Mouse (Mus musculus): Measurements from ENCODE around the gene Necab2. TPM values are rescaled to one million over a fixed set of nuclear protein-coding genes. Genes with fewer than 3 reads are reported as not detected.
A peak's percentile ranks its signal among the peaks of the same experiment; 100 is the strongest.

Gene Necab2
- total RNA-seq, 1 experiment from 2014 or later, result not detected

DNA sequence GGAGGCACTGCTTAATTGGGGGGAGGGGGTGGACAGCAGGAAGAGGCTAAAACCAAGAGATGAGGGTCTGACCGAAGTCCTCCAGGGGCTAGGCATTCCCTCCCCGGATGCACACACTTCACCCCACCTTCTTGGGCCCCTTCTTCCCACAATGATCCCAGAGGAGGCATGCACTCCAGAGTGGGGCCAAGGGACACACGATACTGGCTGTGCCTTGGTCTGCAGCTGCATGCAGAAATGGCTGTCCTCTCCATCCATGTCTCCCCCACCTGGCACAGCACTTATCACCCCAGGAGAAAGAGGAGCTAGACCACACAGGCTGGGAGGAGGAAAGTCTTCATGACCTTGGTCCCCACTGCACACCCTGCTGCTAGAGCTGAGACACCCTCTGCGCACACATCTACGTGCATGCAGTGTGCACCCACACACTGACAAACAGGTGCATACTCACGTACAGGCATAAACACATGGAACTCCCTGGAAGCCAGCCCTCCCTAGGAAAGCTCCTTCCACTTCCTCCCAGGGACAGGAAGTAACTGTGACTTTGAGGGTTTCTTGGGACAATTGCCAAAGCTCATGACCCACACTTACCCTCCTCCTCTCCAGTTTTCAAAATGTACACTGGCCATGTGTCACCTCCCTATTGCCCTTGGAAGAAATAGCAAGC lies 20.3 kb upstream of the Necab2 start:
- no peak for ATAC-seq (ENCODE audit: extremely low read depth, insufficient number of reproducible peaks, low FRiP score, poor library complexity, severe bottlenecking)

DNA sequence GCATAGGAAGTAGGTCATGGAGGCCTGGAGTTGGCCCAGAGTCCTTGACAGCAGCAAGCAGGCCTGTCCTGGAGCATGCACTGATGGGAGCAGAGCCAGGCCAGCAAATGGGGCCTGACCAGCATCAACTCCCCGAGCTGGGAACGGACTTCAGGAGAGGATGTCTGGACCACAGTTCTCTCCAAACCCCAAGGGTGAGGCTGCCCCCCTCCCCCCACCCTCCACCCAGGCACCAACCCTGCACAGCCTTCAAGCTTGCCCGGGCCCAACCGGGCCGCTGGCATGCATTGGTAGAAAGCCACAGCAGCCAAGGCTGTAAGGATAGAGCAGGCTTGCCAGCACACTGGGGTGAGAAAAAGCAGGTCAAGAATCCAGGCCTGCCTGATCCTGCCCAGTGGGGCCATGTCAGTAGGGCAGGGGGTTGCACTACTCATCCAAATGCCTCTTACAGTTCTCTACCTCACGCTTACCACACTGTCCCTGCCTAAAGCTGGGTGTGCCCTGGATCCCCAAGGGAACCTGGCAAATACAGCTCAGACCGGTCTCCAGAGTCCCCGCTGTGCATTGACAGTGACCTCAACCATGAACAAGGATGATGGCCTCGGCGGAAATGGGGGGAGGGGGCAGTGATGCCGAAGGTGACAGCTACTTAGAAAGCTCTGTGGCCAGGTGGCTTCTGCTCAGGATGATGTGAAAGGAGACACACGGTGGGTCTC lies 18.7 kb upstream of the Necab2 start:
- ATAC-seq (ENCODE audit: extremely low read depth, insufficient number of reproducible peaks, low FRiP score, poor library complexity, severe bottlenecking), result 0 out of 2 replicates have a peak, but pooled peaks have one; percentile 4

DNA sequence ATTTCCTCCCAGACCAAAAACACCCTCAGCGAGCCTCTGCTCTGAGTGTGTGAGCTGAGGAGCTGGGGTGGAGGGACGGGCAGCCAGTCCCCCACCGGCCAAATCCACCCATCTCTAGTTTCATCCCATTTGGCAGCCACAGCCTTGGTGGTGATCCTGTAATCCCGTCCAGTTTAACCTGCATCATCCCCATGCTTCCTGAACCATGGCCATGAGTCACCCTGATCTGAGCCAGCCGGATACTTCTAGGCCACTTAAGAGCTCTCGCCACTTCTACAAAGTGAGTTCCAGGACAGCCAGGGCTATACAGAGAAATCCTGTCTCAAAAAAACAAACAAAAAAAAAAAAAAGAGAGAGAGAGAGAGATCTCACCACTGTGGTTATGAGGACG lies 18.2 kb upstream of the Necab2 start:
- no peak for ATAC-seq (ENCODE audit: extremely low read depth, insufficient number of reproducible peaks, low FRiP score, poor library complexity, severe bottlenecking)

DNA sequence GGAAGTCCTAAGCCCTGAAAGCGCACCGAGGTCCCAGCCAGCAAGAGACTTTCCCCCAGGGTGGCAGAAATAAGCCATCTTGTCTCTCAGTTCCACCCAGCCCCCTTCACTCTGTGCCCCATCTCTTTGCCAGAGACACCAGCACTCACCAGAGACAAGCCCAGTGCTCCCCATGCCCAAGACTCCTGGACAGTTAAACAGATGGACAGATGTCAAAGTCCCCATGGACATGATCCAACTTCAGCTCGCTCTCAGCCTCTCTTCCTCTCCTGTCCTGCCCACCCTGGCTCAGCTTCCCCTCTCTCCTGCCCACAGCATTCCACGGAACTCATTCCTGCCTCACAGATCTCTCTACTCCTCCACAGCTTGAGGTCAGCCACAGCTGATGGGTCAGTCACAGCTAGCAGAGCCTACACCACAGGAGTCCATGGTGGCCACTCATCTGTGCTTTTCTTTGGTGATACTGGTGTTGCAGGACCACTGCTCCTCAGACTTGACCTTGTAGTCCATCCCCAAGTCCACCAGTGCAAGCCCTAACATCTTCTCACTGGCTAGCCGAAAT lies 17.7 kb upstream of the Necab2 start:
- ATAC-seq (ENCODE audit: extremely low read depth, insufficient number of reproducible peaks, low FRiP score, poor library complexity, severe bottlenecking), result no peak

GRCm38 (mm10) chr8:119429552-119429951 lies 17.0 kb upstream of the Necab2 start:
- ATAC-seq (ENCODE audit: extremely low read depth, insufficient number of reproducible peaks, low FRiP score, poor library complexity, severe bottlenecking), result no peak

DNA sequence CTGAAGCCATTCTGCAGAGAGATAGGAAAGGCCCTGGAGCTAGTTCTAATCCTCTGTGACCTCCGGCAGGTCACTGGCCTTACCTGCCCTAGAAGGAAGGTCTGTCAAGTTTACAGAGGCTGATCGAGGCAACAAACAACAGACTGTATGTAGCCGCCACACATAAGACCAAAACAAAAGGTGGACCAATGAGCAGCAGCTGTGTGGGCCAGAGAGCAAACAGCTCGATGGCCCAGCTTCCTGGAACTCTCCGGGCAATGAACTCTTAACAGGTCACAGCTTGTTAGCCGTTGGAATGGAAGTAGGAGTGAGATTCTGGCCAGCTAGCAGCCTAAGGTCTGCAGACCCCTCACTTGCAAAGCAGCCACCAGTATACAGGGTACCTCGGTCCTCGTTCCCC lies 16.3 kb upstream of the Necab2 start:
- no peak for ATAC-seq (ENCODE audit: extremely low read depth, insufficient number of reproducible peaks, low FRiP score, poor library complexity, severe bottlenecking)

DNA sequence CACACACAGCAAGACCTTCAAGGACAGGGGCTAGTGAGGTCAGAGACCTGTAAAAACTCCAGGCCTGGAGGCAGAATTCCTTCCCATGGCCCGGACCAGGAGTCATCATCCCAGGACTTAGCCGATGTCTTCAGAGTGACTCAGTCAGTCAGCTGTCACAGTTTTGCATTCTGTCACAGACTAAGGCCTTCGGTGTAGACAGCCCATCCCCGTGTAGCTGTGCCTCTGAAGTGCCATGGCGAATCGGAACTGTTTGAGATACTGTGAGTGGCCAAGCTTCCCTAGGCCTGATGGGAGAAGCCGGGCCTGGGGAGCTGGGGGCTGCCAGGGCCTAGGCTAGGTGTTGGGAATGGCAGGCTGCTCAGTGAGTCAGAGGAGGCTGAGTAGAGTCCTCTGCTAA lies 15.8 kb upstream of the Necab2 start:
- ATAC-seq (ENCODE audit: extremely low read depth, insufficient number of reproducible peaks, low FRiP score, poor library complexity, severe bottlenecking), result no peak

- ATAC-seq (ENCODE audit: extremely low read depth, insufficient number of reproducible peaks, low FRiP score, poor library complexity, severe bottlenecking), result no peak
Observed at GRCm38 (mm10) chr8:119432372-119432771, 14.1 kb upstream of the Necab2 start.

- ATAC-seq (ENCODE audit: extremely low read depth, insufficient number of reproducible peaks, low FRiP score, poor library complexity, severe bottlenecking), result no peak
Observed at GRCm38 (mm10) chr8:119433582-119434174, 12.8 kb upstream of the Necab2 start, which contains the start of gene Osgin1. Gene Osgin1 (plus strand): TSS chr8:119434124.

- ATAC-seq (ENCODE audit: extremely low read depth, insufficient number of reproducible peaks, low FRiP score, poor library complexity, severe bottlenecking), result no peak
Observed at GRCm38 (mm10) chr8:119434569-119434968, 11.9 kb upstream of the Necab2 start.

- ATAC-seq (ENCODE audit: extremely low read depth, insufficient number of reproducible peaks, low FRiP score, poor library complexity, severe bottlenecking), result no peak
Observed at GRCm38 (mm10) chr8:119435527-119435926, 11.0 kb upstream of the Necab2 start.

DNA sequence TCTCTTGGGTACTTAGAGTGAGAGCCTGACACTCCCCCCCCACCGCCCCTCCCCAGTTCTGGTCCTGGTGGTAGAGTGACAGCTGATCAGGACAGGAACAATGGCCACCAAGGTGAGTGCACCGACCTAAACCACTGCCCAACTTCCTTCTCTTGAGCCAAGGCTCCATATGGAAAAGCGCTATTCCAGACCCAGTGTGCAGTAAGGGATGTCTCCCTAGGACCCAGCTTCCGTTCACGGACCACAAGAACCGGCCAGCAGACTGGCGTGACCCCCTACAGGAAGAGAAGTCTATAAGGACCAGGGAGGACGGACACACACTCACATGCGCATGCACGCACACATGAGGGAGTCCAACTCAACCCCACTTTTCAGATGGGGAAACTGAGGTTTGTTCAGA lies 10.2 kb upstream of the Necab2 start:
- no peak for ATAC-seq (ENCODE audit: extremely low read depth, insufficient number of reproducible peaks, low FRiP score, poor library complexity, severe bottlenecking)

DNA sequence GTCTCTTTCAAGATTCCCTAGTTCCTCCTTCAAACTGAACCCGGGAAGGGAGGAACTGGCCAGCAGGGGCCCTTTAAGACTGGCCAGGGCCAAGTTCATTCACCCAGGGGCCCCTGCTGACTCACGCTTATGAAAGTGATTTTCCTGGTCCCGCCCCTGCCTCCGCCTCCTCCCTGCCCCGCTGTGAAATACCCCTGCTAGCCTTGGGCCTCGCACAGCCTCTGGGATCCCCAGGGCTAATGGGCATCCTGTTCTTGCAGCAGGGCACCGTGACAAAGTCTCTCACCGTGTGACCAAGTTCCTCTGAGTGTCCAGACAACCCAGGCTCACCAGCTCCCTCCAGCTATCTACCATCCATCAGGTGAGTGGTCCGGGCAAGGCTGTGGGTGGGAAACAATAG lies 9.6 kb upstream of the Necab2 start:
- ATAC-seq (ENCODE audit: extremely low read depth, insufficient number of reproducible peaks, low FRiP score, poor library complexity, severe bottlenecking), result peak; percentile 73

- ATAC-seq (ENCODE audit: extremely low read depth, insufficient number of reproducible peaks, low FRiP score, poor library complexity, severe bottlenecking), result peak; percentile 21; the same call in 1 of the 2 replicates
Observed at GRCm38 (mm10) chr8:119437506-119437905, 9.0 kb upstream of the Necab2 start.

DNA sequence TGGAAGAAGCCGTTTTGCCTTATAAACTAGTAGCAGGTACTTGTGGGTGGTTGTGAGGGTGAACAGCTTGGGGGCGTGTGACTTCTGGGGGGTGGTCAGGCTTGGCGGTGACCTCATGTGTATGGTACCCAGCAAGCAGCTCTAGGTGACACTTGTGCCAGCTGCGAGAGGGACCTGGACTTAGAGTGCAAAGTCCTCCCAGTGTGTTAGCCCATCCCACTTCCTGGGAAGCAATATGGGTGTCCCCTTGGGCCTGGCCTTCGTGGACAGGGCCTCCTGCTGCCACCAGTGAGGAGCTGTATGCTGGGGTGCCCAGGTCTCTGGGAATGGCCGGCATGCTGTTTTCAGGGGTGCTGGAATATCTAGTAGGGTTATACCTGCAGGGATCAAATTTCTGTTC lies 7.6 kb upstream of the Necab2 start:
- ATAC-seq (ENCODE audit: extremely low read depth, insufficient number of reproducible peaks, low FRiP score, poor library complexity, severe bottlenecking), result no peak

DNA sequence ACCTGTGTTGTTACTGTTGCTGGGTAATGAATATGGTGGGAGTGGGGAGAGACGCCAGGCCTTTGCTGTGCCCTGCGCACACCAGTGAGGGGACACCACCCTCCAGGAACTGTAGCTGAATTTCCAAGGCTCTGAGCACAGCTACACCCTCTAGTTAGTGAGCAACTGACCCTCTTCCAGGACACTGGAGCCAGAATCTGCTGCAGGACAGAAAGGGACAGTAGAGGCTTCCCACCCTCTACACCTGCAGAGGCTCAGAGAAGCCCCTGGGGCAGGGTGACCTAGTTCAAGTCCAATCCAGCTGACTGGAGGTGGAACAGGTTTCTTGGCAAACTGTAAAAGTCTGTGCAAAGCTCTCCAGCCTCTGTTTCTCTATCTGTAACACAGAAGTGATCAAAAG lies 7.1 kb upstream of the Necab2 start:
- no peak for ATAC-seq (ENCODE audit: extremely low read depth, insufficient number of reproducible peaks, low FRiP score, poor library complexity, severe bottlenecking)

DNA sequence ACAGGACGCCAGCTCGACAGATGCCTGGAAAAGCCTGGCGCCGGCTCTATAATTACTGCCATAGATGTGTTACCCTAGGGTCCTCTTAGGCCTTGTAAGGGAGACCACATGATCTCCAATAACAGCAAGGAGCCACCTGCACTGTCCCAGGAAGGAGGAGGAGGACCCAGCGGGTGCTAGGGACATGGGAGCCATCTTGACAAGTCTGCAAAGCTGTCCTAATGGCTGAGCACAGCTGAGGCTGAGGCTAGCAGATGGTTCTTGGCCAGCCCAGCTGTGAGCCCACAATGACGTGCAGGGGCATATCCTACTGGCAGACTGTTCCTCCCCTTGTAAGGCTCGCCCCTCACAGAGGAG lies 6.6 kb upstream of the Necab2 start:
- ATAC-seq (ENCODE audit: extremely low read depth, insufficient number of reproducible peaks, low FRiP score, poor library complexity, severe bottlenecking), result no peak

- ATAC-seq (ENCODE audit: extremely low read depth, insufficient number of reproducible peaks, low FRiP score, poor library complexity, severe bottlenecking), result no peak
Observed at GRCm38 (mm10) chr8:119440250-119440951, 6.1 kb upstream of the Necab2 start.

DNA sequence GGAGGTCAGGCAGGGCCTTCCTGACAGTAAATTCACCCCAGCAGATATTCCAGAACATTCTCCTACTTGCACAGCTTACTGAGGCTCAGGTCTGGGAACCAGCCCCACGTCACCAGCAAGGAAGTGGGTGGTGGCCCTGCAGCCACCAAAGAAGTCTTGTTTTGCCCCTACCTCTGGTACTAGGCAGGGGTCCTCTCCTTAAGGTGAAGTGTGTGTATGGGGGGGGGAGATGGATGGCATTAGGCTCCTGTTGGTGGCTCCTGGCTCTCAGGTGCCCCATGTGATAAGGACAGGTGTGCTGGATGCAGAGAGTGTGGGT lies 5.6 kb upstream of the Necab2 start:
- ATAC-seq (ENCODE audit: extremely low read depth, insufficient number of reproducible peaks, low FRiP score, poor library complexity, severe bottlenecking), result no peak

DNA sequence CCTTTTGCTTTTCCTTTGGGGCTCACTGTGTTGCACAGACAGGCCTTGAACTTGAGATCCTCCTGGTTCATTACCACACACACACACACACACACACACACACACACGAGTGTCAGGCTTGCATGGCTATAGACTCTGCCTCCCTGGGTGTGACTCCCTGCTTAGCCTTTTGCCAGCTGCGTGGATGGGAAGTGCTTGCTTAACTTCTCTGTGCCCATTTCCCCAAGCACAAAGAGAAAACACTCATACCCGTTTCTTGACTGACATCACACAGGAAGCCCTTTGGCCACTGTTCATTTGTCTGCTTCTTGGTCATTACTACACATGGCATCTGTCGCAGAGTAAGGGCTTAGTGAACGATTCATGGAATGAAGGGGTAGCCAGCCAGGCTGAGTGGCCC lies 4.5 kb upstream of the Necab2 start:
- ATAC-seq (ENCODE audit: extremely low read depth, insufficient number of reproducible peaks, low FRiP score, poor library complexity, severe bottlenecking), result no peak
